Mouse (Mus musculus): ENCODE data around the gene Macrod2.

- no peak for TF ChIP-seq CTCF (IDR thresholded peaks at IDR 0.05; ENCODE audit: insufficient read depth, low read depth, low read length)
- TF ChIP-seq POLR2A (IDR thresholded peaks at IDR 0.05; ENCODE audit: insufficient read depth, low read depth, low read length): no peak
These were observed 1484.6 kb downstream of the Macrod2 start for GRCm38 (mm10) chr2:141879711-141880110.
